ENCODE assay signal across 8 mouse cellular contexts in the genomic region with DNA sequence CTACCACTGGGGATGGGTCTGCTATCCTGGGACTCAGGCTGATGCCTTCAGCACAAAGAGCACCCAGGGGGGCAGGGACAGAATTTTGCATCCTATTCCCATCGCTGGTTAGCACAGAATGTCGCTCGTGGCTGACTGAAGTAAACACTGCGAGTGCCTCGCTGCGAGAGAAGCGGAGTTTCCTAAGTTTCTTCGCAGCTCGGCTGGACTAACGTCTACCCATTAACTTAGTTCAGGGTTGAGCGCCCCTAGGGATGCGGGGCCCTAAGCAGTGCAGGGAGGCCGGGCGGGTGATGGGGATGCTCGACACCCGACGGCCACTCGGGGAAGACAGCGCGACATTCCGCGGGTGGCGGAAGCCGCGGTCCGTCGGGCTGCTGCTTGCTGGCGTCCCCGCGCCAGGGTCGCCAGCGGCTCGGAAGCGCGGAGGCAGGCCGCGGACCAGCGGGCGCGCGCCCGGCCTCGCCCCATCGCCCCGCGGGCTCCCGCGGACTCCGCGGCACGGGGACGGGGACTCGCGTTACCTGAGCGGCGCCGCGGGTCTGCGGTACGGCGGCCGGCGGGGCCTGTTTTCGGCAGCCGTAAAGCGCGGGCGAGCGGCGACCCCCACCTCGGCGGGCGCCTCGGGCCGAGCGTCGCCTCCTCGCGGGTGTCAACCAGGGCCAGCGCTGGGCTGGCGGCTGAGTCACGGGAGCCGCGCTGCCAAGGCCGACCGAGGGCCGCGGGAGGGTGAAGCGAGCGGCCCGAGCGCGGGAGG. TPM values are rescaled to one million over a fixed set of nuclear protein-coding genes. Genes with fewer than 3 reads are reported as not detected.
DNase-seq lines count a peak whose midpoint lies in the region; ATAC-seq and TF ChIP-seq lines count a peak whose summit lies in the region.

TSS of gene Naaladl2 (minus strand) at position 707 of the 757 bp plus-strand sequence.

- under 1% methylated on average over 86 of the region's 93 CpGs for whole genome bisulfite sequencing in embryonic facial prominence, embryonic 15.5 days
- WGBS in heart, embryonic 12.5 days: under 1% methylated on average over 78 of the region's 93 CpGs
- under 1% methylated on average over 91 of the region's 93 CpGs for WGBS in kidney, postnatal 0 days
- WGBS in liver, adult 2 months: 1% methylated on average over 91 of the region's 93 CpGs
- WGBS in neural tube, embryonic 12.5 days: under 1% methylated on average over 93 of the region's 93 CpGs

- H3K9me3 ChIP-seq in embryonic facial prominence, embryonic 15.5 days (replicated peaks): no peaks in the 10 kb centered on the region
- no peaks in the 10 kb centered on the region for H3K9me3 ChIP-seq in heart, embryonic 12.5 days (replicated peaks)
- H3K9me3 ChIP-seq in kidney, postnatal 0 days (replicated peaks; ENCODE audit: low read length): no peaks in the 10 kb centered on the region
- no peaks in the 10 kb centered on the region for H3K9me3 ChIP-seq in neural tube, embryonic 12.5 days

- no peaks in the 10 kb centered on the region for H3K36me3 ChIP-seq in embryonic facial prominence, embryonic 15.5 days
- no peaks in the 10 kb centered on the region for H3K36me3 ChIP-seq in heart, embryonic 12.5 days
- H3K36me3 ChIP-seq in kidney, postnatal 0 days (ENCODE audit: insufficient read depth, low read length): no peaks in the 10 kb centered on the region
- no peaks in the 10 kb centered on the region for H3K36me3 ChIP-seq in liver, adult 2 months (ENCODE audit: control insufficient read depth, insufficient read depth, low read length)
- H3K36me3 ChIP-seq in neural tube, embryonic 12.5 days: no peaks in the 10 kb centered on the region

- peak within 1 kb of the TSS; percentile 57 for H3K4me3 ChIP-seq in embryonic facial prominence, embryonic 15.5 days (replicated peaks)
- peak within 1 kb of the TSS; percentile 84 for H3K4me3 ChIP-seq in heart, embryonic 12.5 days
- peak within 1 kb of the TSS; percentile 59 for H3K4me3 ChIP-seq in kidney, postnatal 0 days (replicated peaks; ENCODE audit: low read depth, low read length)
- H3K4me3 ChIP-seq in liver, adult 2 months (ENCODE audit: insufficient read depth, low read depth, low read length): peak within 1 kb of the TSS; percentile 57
- H3K4me3 ChIP-seq in neural tube, embryonic 12.5 days: peak within 1 kb of the TSS; percentile 56

- DNase-seq in heart, adult 11 months: peak; percentile 95
- DNase-seq in heart, adult 8-10 months (ENCODE audit: low spot score): no peak
- DNase-seq in kidney, postnatal 0 days (ENCODE audit: low spot score): peak; percentile 80
- DNase-seq in liver, adult 2 months (ENCODE audit: extremely low read depth, low read depth, low spot score): peak; percentile 17
- DNase-seq in urinary bladder, postnatal 36 days (ENCODE audit: low spot score in 2 of 2): peak; percentile 31 to 33

- H3K9ac ChIP-seq in embryonic facial prominence, embryonic 15.5 days: peak within 1 kb of the TSS; percentile 50
- peak within 1 kb of the TSS; percentile 84 for H3K9ac ChIP-seq in heart, embryonic 12.5 days
- H3K9ac ChIP-seq in kidney, postnatal 0 days (ENCODE audit: low read depth, low read length): peak within 1 kb of the TSS; percentile 75
- H3K9ac ChIP-seq in liver, adult 2 months (ENCODE audit: low read depth, low read length): peak within 1 kb of the TSS; percentile 80
- peak within 1 kb of the TSS; percentile 74 for H3K9ac ChIP-seq in neural tube, embryonic 12.5 days

- no peak for TF ChIP-seq POLR2A in liver, adult 2 months (IDR thresholded peaks at IDR 0.05; ENCODE audit: extremely low read depth, insufficient read depth, low read length)

- no peaks in the 10 kb centered on the region for H3K79me2 ChIP-seq in liver, adult 2 months (ENCODE audit: control insufficient read depth, insufficient read depth, low read length)

- peak within 1 kb of the TSS; percentile 95 for H3K27ac ChIP-seq in embryonic facial prominence, embryonic 15.5 days (replicated peaks)
- H3K27ac ChIP-seq in heart, embryonic 12.5 days (ENCODE audit: poor library complexity, severe bottlenecking): peak within 1 kb of the TSS; percentile 39; the same call in 1 of the 2 replicates
- peak within 1 kb of the TSS; percentile 9 for H3K27ac ChIP-seq in kidney, postnatal 0 days
- H3K27ac ChIP-seq in liver, adult 2 months (replicated peaks; ENCODE audit: insufficient read depth, low read depth, low read length): no peak within 1 kb of the TSS
- peak within 1 kb of the TSS; percentile 51 for H3K27ac ChIP-seq in neural tube, embryonic 12.5 days

- peak; percentile 78 for ATAC-seq in embryonic facial prominence, embryonic 15.5 days (ENCODE audit: insufficient number of reproducible peaks, low FRiP score, low TSS enrichment, low read depth)
- ATAC-seq in heart, embryonic 12.5 days (ENCODE audit: insufficient number of reproducible peaks, low FRiP score): peak; percentile 84
- peak; percentile 96 for ATAC-seq in kidney, postnatal 0 days (replicated peaks; ENCODE audit: low FRiP score, low read depth)
- peak; percentile 95 for ATAC-seq in neural tube, embryonic 12.5 days (ENCODE audit: low FRiP score, low read depth)

- peak within 1 kb of the TSS; percentile 66 for H3K4me2 ChIP-seq in embryonic facial prominence, embryonic 15.5 days (replicated peaks)
- peak within 1 kb of the TSS; percentile 77 for H3K4me2 ChIP-seq in heart, embryonic 12.5 days
- peak within 1 kb of the TSS; percentile 76 for H3K4me2 ChIP-seq in kidney, postnatal 0 days (ENCODE audit: low read length)
- H3K4me2 ChIP-seq in neural tube, embryonic 12.5 days (replicated peaks): peak within 1 kb of the TSS; percentile 59

- H3K27me3 ChIP-seq in embryonic facial prominence, embryonic 15.5 days: no peaks in the 10 kb centered on the region
- H3K27me3 ChIP-seq in heart, embryonic 12.5 days (replicated peaks): no peaks in the 10 kb centered on the region
- no peaks in the 10 kb centered on the region for H3K27me3 ChIP-seq in kidney, postnatal 0 days (ENCODE audit: insufficient read depth, low read length)
- H3K27me3 ChIP-seq in liver, adult 2 months (ENCODE audit: control insufficient read depth, insufficient read depth, low read length): 0 out of 2 replicates have a peak, but pooled peaks cover 3% of the 10 kb centered on the region
- H3K27me3 ChIP-seq in neural tube, embryonic 12.5 days (replicated peaks): no peaks in the 10 kb centered on the region

- no peak for TF ChIP-seq CTCF in kidney, postnatal 0 days (IDR thresholded peaks at IDR 0.05; ENCODE audit: low read depth)
- 0 out of 2 replicates have a peak, but pooled peaks have one; percentile 0 for TF ChIP-seq CTCF in liver, adult 2 months (IDR thresholded peaks at IDR 0.05; ENCODE audit: low read depth, low read length)

- H3K4me1 ChIP-seq in embryonic facial prominence, embryonic 15.5 days: 0 out of 2 replicates have a peak, but pooled peaks cover 6% of the 10 kb centered on the region
- no peaks in the 10 kb centered on the region for H3K4me1 ChIP-seq in heart, embryonic 12.5 days (replicated peaks)
- no peaks in the 10 kb centered on the region for H3K4me1 ChIP-seq in kidney, postnatal 0 days (replicated peaks; ENCODE audit: insufficient read depth, low read length)
- peaks cover 3% of the 10 kb centered on the region; the same call in 1 of the 2 replicates for H3K4me1 ChIP-seq in liver, adult 2 months (ENCODE audit: control insufficient read depth, insufficient read depth, low read length)
- H3K4me1 ChIP-seq in neural tube, embryonic 12.5 days: no peaks in the 10 kb centered on the region; the same call in 1 of the 2 replicates

RNA-seq across cellular contexts. Expression of gene Naaladl2, which starts in this region (rescaled TPM):
- under 1 TPM; 0.06 to 0.60 (median 0.21) TPM for total RNA-seq in heart, adult 8-10 months (2022)
- polyA plus RNA-seq in embryonic facial prominence, embryonic 15.5 days (2015; fragmentation: Nextera tagmentation; extraction: Ambion mirVana): 2.9 and 3.6 TPM in 2 replicates
- 1.9 and 2.0 TPM in 2 replicates for polyA plus RNA-seq in heart, embryonic 12.5 days (2016; fragmentation: Nextera tagmentation; extraction: Ambion mirVana)
- 3.9 and 5.3 TPM in 2 replicates for polyA plus RNA-seq in kidney, postnatal 0 days (2015; fragmentation: Nextera tagmentation; extraction: Ambion mirVana)
- 6.9 and 7.2 TPM in 2 replicates for total RNA-seq in liver, adult 2 months (2014; rRNA removed)
- 0.21 and 0.31 TPM in 2 replicates for polyA plus RNA-seq in liver, adult 2 months (2012; rRNA removed)
- 0.76 and 0.93 TPM in 2 replicates for polyA plus RNA-seq in neural tube, embryonic 12.5 days (2016; fragmentation: Nextera tagmentation; extraction: Ambion mirVana)

Comparison
In these comparisons a context has a peak if more than half of its experiments do, and no peak if none do; other contexts are left out.
1. Peak in ATAC-seq, H3K4me3 ChIP-seq, H3K27ac ChIP-seq, H3K9ac ChIP-seq and H3K4me2 ChIP-seq in neural tube, embryonic 12.5 days; RNA of the gene not detected or under 1 TPM.